Mouse (Mus musculus) MEL (cell line): ENCODE measurements at regions not wholly inside any gene's neighbourhood (a gene's known extent, or its start where the extent isn't known, plus 50 kb on each side); places are given as distances from the start of the nearest gene placed in this dataset.
"Not testable (repeated sequence)": the region's sequence is repeated elsewhere in the genome, so short reads cannot be mapped to it uniquely, and the experiment has no call there.

Experiments used
- DNase-seq: peaks from one replicate; pipeline ENCODE4 v3.0.0; 2011; ENCODE audit warnings: low read depth, low spot score
- H3K27ac ChIP-seq: 2 replicates; pipeline ENCODE4 v1.5.1; 2012; ENCODE audit warnings: low read depth, mild to moderate bottlenecking, control low read depth, low read length, moderate library complexity; ENCODE audit not compliant: control insufficient read depth
- H3K27me3 ChIP-seq, 2 experiments: fragments of 150-350 bp in 1 of 2; sonication (generic) in 1 of 2; 2 replicates each; pipeline ENCODE4 v1.6.1; 2012; ENCODE audit warnings: low read length in 2 of 2, mild to moderate bottlenecking in 2 of 2, improper control_type of control experiment in 1 of 2, moderate library complexity in 1 of 2; ENCODE audit not compliant: insufficient read depth in 2 of 2, control insufficient read depth in 1 of 2
- H3K36me3 ChIP-seq, 2 experiments: 2 replicates each; pipeline ENCODE4 v1.6.1; 2012 to 2014; ENCODE audit warnings: low read length in 2 of 2, improper control_type of control experiment in 1 of 2, inconsistent platforms in 1 of 2, mild to moderate bottlenecking in 1 of 2; ENCODE audit not compliant: insufficient read depth in 2 of 2, control insufficient read depth in 1 of 2
- H3K4me1 ChIP-seq, 2 experiments: fragments of 150-350 bp in 1 of 2; sonication (generic) in 1 of 2; 2 replicates each; pipeline ENCODE4 v1.6.1; 2012; ENCODE audit warnings: low read length in 2 of 2, improper control_type of control experiment in 1 of 2, mild to moderate bottlenecking in 1 of 2; ENCODE audit not compliant: insufficient read depth in 2 of 2, control insufficient read depth in 1 of 2
- H3K4me3 ChIP-seq, 2 experiments: fragments of 150-350 bp in 1 of 2; sonication (generic) in 1 of 2; 2 replicates each; pipeline ENCODE4 v1.5.1; 2012; ENCODE audit warnings: low read depth in 2 of 2, low read length in 2 of 2, mild to moderate bottlenecking in 2 of 2, moderate library complexity in 2 of 2, control low read depth in 1 of 2, improper control_type of control experiment in 1 of 2; ENCODE audit not compliant: control insufficient read depth in 1 of 2, insufficient read depth in 1 of 2
- H3K79me2 ChIP-seq: 2 replicates; pipeline ENCODE4 v1.6.1; 2012; ENCODE audit warnings: mild to moderate bottlenecking, low read length, moderate library complexity; ENCODE audit not compliant: control insufficient read depth, poor library complexity, insufficient read depth
- H3K9ac ChIP-seq: 2 replicates; pipeline ENCODE4 v1.6.1; 2012; ENCODE audit warnings: low read depth, mild to moderate bottlenecking, control low read depth, low read length, moderate library complexity; ENCODE audit not compliant: control insufficient read depth, poor library complexity, severe bottlenecking
- H3K9me3 ChIP-seq: fragments of 150-350 bp; sonication (generic); replicated peaks from 2 replicates; pipeline ENCODE4 v1.6.1; 2012; ENCODE audit warnings: mild to moderate bottlenecking, low read length, improper control_type of control experiment, moderate library complexity; ENCODE audit not compliant: insufficient read depth
- BHLHE40 ChIP-seq: IDR thresholded peaks from 2 replicates; pipeline ENCODE4 v1.6.1; 2012; ENCODE audit warnings: low read depth, mild to moderate bottlenecking, inconsistent platforms, low read length, improper control_type of control experiment, borderline replicate concordance
- CHD2 ChIP-seq: IDR thresholded peaks from 2 replicates; pipeline ENCODE4 v1.6.1; 2011; ENCODE audit warnings: low read length, improper control_type of control experiment
- CTCF ChIP-seq, 3 experiments: IDR thresholded peaks in 2 of 3; conservative IDR thresholded peaks in 1 of 3; 2 replicates each; pipeline ENCODE4 v1.5.1; 2011 to 2012; ENCODE audit warnings: low read length in 3 of 3, low read depth in 2 of 3, mild to moderate bottlenecking in 2 of 3, improper control_type of control experiment in 1 of 3, inconsistent platforms in 1 of 3, mixed read lengths in 1 of 3, moderate library complexity in 1 of 3; ENCODE audit not compliant: control insufficient read depth in 1 of 3, insufficient read depth in 1 of 3, poor library complexity in 1 of 3, severe bottlenecking in 1 of 3
- E2F4 ChIP-seq: IDR thresholded peaks from 2 replicates; pipeline ENCODE4 v1.6.1; 2011; ENCODE audit warnings: low read depth, low read length, improper control_type of control experiment, borderline replicate concordance
- ETS1 ChIP-seq: IDR thresholded peaks from 2 replicates; pipeline ENCODE4 v1.6.1; 2012; ENCODE audit warnings: low read depth, mild to moderate bottlenecking, inconsistent platforms, low read length, improper control_type of control experiment, moderate library complexity
- GABPA ChIP-seq: IDR thresholded peaks from 2 replicates; pipeline ENCODE4 v1.6.1; 2012; ENCODE audit warnings: low read depth, mild to moderate bottlenecking, inconsistent platforms, low read length, improper control_type of control experiment, moderate library complexity
- HCFC1 ChIP-seq: IDR thresholded peaks from 2 replicates; pipeline ENCODE4 v1.6.1; 2012; ENCODE audit warnings: low read depth, mild to moderate bottlenecking, inconsistent platforms, low read length, improper control_type of control experiment, moderate library complexity
- JUND ChIP-seq: IDR thresholded peaks from 2 replicates; pipeline ENCODE4 v1.6.1; 2011; ENCODE audit warnings: low read depth, mild to moderate bottlenecking, improper control_type of control experiment, low read length
- MAFK ChIP-seq: IDR thresholded peaks from 2 replicates; pipeline ENCODE4 v1.6.1; 2011; ENCODE audit warnings: low read depth, mild to moderate bottlenecking, low read length, improper control_type of control experiment, borderline replicate concordance
- MAX ChIP-seq: IDR thresholded peaks from 2 replicates; pipeline ENCODE4 v1.6.1; 2011; ENCODE audit warnings: low read length, improper control_type of control experiment
- MAZ ChIP-seq: IDR thresholded peaks from 2 replicates; pipeline ENCODE4 v1.6.1; 2012; ENCODE audit warnings: low read depth, mild to moderate bottlenecking, inconsistent platforms, low read length, improper control_type of control experiment
- MXI1 ChIP-seq: IDR thresholded peaks from 2 replicates; pipeline ENCODE4 v1.6.1; 2011; ENCODE audit warnings: mild to moderate bottlenecking, low read depth, low read length, improper control_type of control experiment
- MYB ChIP-seq: IDR thresholded peaks from 2 replicates; pipeline ENCODE4 v1.6.1; 2011; ENCODE audit warnings: mild to moderate bottlenecking, low read depth, low read length, improper control_type of control experiment
- MYC ChIP-seq: IDR thresholded peaks from 2 replicates; pipeline ENCODE4 v1.6.1; 2011; ENCODE audit warnings: low read depth, mild to moderate bottlenecking, low read length, improper control_type of control experiment, moderate library complexity
- NELFE ChIP-seq: IDR thresholded peaks from 2 replicates; pipeline ENCODE4 v1.6.1; 2011; ENCODE audit warnings: low read depth, low read length, improper control_type of control experiment
- NRF1 ChIP-seq: IDR thresholded peaks from 2 replicates; pipeline ENCODE4 v1.6.1; 2014; ENCODE audit warnings: low read depth, mild to moderate bottlenecking, inconsistent platforms, low read length, improper control_type of control experiment, moderate library complexity; ENCODE audit not compliant: poor library complexity, insufficient read depth, severe bottlenecking
- POLR2AphosphoS2 ChIP-seq: IDR thresholded peaks from 2 replicates; pipeline ENCODE4 v1.6.1; 2011; ENCODE audit warnings: low read length, improper control_type of control experiment
- POLR2AphosphoS5 ChIP-seq: IDR thresholded peaks from 2 replicates; pipeline ENCODE4 v1.6.1; 2012; ENCODE audit warnings: low read depth, borderline replicate concordance, mild to moderate bottlenecking, inconsistent platforms, low read length, moderate library complexity, mixed read lengths
- RAD21 ChIP-seq: IDR thresholded peaks from 2 replicates; pipeline ENCODE4 v1.6.1; 2011; ENCODE audit warnings: mild to moderate bottlenecking, low read depth, low read length, improper control_type of control experiment
- SMC3 ChIP-seq: IDR thresholded peaks from 2 replicates; pipeline ENCODE4 v1.6.1; 2011; ENCODE audit warnings: low read depth, low read length, improper control_type of control experiment
- TAL1 ChIP-seq: IDR thresholded peaks from 2 replicates; pipeline ENCODE4 v1.6.1; 2012; ENCODE audit warnings: mild to moderate bottlenecking, inconsistent platforms, low read length, moderate library complexity, mixed read lengths
- TCF12 ChIP-seq: IDR thresholded peaks from 2 replicates; pipeline ENCODE4 v1.6.1; 2014; ENCODE audit warnings: low read depth, mild to moderate bottlenecking, inconsistent platforms, low read length, improper control_type of control experiment, moderate library complexity
- ZKSCAN1 ChIP-seq: IDR thresholded peaks from 2 replicates; pipeline ENCODE4 v1.6.1; 2012; ENCODE audit warnings: low read depth, mild to moderate bottlenecking, inconsistent platforms, low read length, improper control_type of control experiment, moderate library complexity
- ZNF384 ChIP-seq: IDR thresholded peaks from 2 replicates; pipeline ENCODE4 v1.6.1; 2012; ENCODE audit warnings: low read depth, mild to moderate bottlenecking, inconsistent platforms, low read length, improper control_type of control experiment

GRCm38 (mm10) chr5:97277795-97278572 is 114.2 kb downstream of the Naa11 start:
- TF ChIP-seq MAZ (no peak), E2F4 (no peak), ZNF384 (no peak), POLR2AphosphoS2 (no peak), TAL1 (no peak), CTCF (IDR thresholded peaks at IDR 0.05 in 2 of 3, conservative IDR thresholded peaks at IDR 0.05 in 1 of 3; ENCODE audit: control insufficient read depth in 1 of 3, insufficient read depth in 1 of 3, low read depth in 2 of 3, low read length in 3 of 3, poor library complexity in 1 of 3, severe bottlenecking in 1 of 3) (no peak), MYB (no peak), JUND (no peak), MXI1 (no peak), CHD2 (no peak), ETS1 (no peak), BHLHE40 (no peak), MAX (no peak), NELFE (no peak), POLR2AphosphoS5 (no peak), TCF12 (no peak), HCFC1 (no peak), MAFK (no peak), GABPA (no peak)
- no peak for DNase-seq
- H3K9ac ChIP-seq = no peak overlapping the region
- H3K27ac ChIP-seq = no peak overlapping the region
- H3K27me3 ChIP-seq = no peaks in the 10 kb centered on the region
- no peaks in the 10 kb centered on the region for H3K79me2 ChIP-seq
- H3K9me3 ChIP-seq = no peaks in the 10 kb centered on the region
- H3K36me3 ChIP-seq = no peaks in the 10 kb centered on the region
- no peak overlapping the region for H3K4me3 ChIP-seq
- no peaks in the 10 kb centered on the region for H3K4me1 ChIP-seq

GRCm38 (mm10) chr5:97276724-97277123 is 115.5 kb downstream of the Naa11 start:
- no peak for DNase-seq
- no peaks in the 10 kb centered on the region for H3K9me3 ChIP-seq
- H3K4me1 ChIP-seq = no peaks in the 10 kb centered on the region
- H3K36me3 ChIP-seq = no peaks in the 10 kb centered on the region
- no peak for TF ChIP-seq SMC3
- no peak for TF ChIP-seq CHD2
- TF ChIP-seq MAFK = no peak
- TF ChIP-seq POLR2AphosphoS5 = no peak
- no peak for TF ChIP-seq RAD21
- TF ChIP-seq NRF1 = no peak
- no peak for TF ChIP-seq MAX
- no peak for TF ChIP-seq ZKSCAN1
- TF ChIP-seq ETS1 = no peak
- no peak for TF ChIP-seq MYC
- TF ChIP-seq ZNF384 = no peak
- H3K27me3 ChIP-seq = no peaks in the 10 kb centered on the region
- no peak overlapping the region for H3K4me3 ChIP-seq
- no peak overlapping the region for H3K9ac ChIP-seq
- H3K79me2 ChIP-seq = no peaks in the 10 kb centered on the region
- no peak overlapping the region for H3K27ac ChIP-seq

- H3K79me2 ChIP-seq, H3K36me3 ChIP-seq, DNase-seq, H3K27me3 ChIP-seq, H3K4me3 ChIP-seq, H3K9ac ChIP-seq, H3K27ac ChIP-seq, H3K4me1 ChIP-seq, H3K9me3 ChIP-seq: not testable (repeated sequence)
Observed at GRCm38 (mm10) chr5:97264666-97265065, 127.5 kb downstream of the Naa11 start.
